Mouse (Mus musculus) right cerebral cortex, postnatal 14 days (tissue): ENCODE measurements around the gene Rilp.

Experiments used
- DNase-seq: peaks from one replicate; pipeline ENCODE4 v3.0.0; 2022

Gene Rilp

GRCm38 (mm10) chr11:75560530-75561409 lies 50.9 kb downstream of the Rilp start:
- DNase-seq = no peak

- no peak for DNase-seq
Observed at GRCm38 (mm10) chr11:75561410-75561791, 51.5 kb downstream of the Rilp start.
